Mouse (Mus musculus) NIH3T3 (cell line): ENCODE measurements around the gene Lactbl1.

Source experiments
- DNase-seq: peaks from one replicate; pipeline ENCODE4 v3.0.0-alpha.2; 2012; ENCODE audit warnings: low read depth

Lactbl1 gene

DNA sequence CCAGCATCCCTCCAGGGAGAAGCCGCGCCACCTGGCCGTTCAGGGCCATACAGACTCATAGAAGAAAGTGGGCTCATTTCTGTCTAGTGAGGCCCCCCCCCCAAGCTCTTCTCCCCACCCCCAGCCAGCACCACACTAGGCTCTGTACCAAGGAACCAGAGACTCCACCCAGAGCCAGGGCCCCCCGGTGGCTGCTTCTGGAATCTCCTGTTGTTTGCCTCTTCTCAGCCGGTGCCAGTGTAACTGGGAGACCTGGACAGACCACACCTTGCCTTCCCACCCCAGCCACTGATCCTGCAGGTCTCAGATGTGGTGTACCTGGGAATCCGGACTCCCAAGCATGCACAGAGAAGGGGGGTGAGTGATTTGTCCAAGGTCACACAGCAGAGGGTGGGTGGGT is 62.1 kb downstream of the Lactbl1 start:
- peak; percentile 34 for DNase-seq

GRCm38 (mm10) chr4:136685431-136685869 is 63.0 kb downstream of the Lactbl1 start:
- no peak for DNase-seq

- no peak for DNase-seq
Observed at GRCm38 (mm10) chr4:136688113-136688512, 65.7 kb downstream of the Lactbl1 start.
